Mouse (Mus musculus): Measurements from ENCODE around the gene Ctcfl. TPM values are rescaled to one million over a fixed set of nuclear protein-coding genes. Genes with fewer than 3 reads are reported as not detected.
A peak's percentile ranks its signal among the peaks of the same experiment; 100 is the strongest.

Gene Ctcfl
- polyA plus RNA-seq, 1 experiment, result not detected

- DNase-seq (ENCODE audit: extremely low spot score in 1 of 2, low spot score in 1 of 2), result no peak
Measured at GRCm38 (mm10) chr2:173084871-173085270, 34.5 kb downstream of the Ctcfl start.

GRCm38 (mm10) chr2:173083712-173084475, 35.4 kb downstream of the Ctcfl start:
- DNase-seq (ENCODE audit: extremely low spot score in 1 of 2, low spot score in 1 of 2), result no peak

GRCm38 (mm10) chr2:173083106-173083505, 36.2 kb downstream of the Ctcfl start:
- no peak for DNase-seq (ENCODE audit: extremely low spot score in 1 of 2, low spot score in 1 of 2)

GRCm38 (mm10) chr2:173082706-173083105, 36.6 kb downstream of the Ctcfl start:
- DNase-seq (ENCODE audit: extremely low spot score in 1 of 2, low spot score in 1 of 2), result no peak

GRCm38 (mm10) chr2:173080785-173081241, 38.5 kb downstream of the Ctcfl start:
- peak in 1 of 2 experiments; percentile 80 for DNase-seq (ENCODE audit: extremely low spot score in 1 of 2, low spot score in 1 of 2)

GRCm38 (mm10) chr2:173079766-173080549, 39.4 kb downstream of the Ctcfl start:
- DNase-seq (ENCODE audit: extremely low spot score in 1 of 2, low spot score in 1 of 2), result no peak

GRCm38 (mm10) chr2:173076921-173077320, 42.4 kb downstream of the Ctcfl start:
- DNase-seq (ENCODE audit: extremely low spot score in 1 of 2, low spot score in 1 of 2), result no peak

- DNase-seq (ENCODE audit: extremely low spot score in 1 of 2, low spot score in 1 of 2), result no peak
Measured at GRCm38 (mm10) chr2:173073666-173074065, 45.7 kb downstream of the Ctcfl start.

- no peak for DNase-seq (ENCODE audit: extremely low spot score in 1 of 2, low spot score in 1 of 2)
Measured at GRCm38 (mm10) chr2:173072948-173073347, 46.4 kb downstream of the Ctcfl start.

GRCm38 (mm10) chr2:173064864-173065263, 54.5 kb downstream of the Ctcfl start:
- no peak for DNase-seq (ENCODE audit: extremely low spot score in 1 of 2, low spot score in 1 of 2)

GRCm38 (mm10) chr2:173063219-173063618, 56.1 kb downstream of the Ctcfl start:
- no peak for DNase-seq (ENCODE audit: extremely low spot score in 1 of 2, low spot score in 1 of 2)

GRCm38 (mm10) chr2:173061443-173062351, 57.6 kb downstream of the Ctcfl start:
- no peak for DNase-seq (ENCODE audit: extremely low spot score in 1 of 2, low spot score in 1 of 2)

- DNase-seq (ENCODE audit: extremely low spot score in 1 of 2, low spot score in 1 of 2), result no peak
Measured at GRCm38 (mm10) chr2:173060450-173060849, 58.9 kb downstream of the Ctcfl start.

- no peak for DNase-seq (ENCODE audit: extremely low spot score in 1 of 2, low spot score in 1 of 2)
Measured at GRCm38 (mm10) chr2:173058263-173058662, 61.1 kb downstream of the Ctcfl start.

GRCm38 (mm10) chr2:173057623-173058022, 61.7 kb downstream of the Ctcfl start:
- DNase-seq (ENCODE audit: extremely low spot score in 1 of 2, low spot score in 1 of 2), result no peak

- DNase-seq (ENCODE audit: extremely low spot score in 1 of 2, low spot score in 1 of 2), result no peak
Measured at GRCm38 (mm10) chr2:173056882-173057315, 62.4 kb downstream of the Ctcfl start.

GRCm38 (mm10) chr2:173056303-173056881, 62.9 kb downstream of the Ctcfl start:
- no peak for DNase-seq (ENCODE audit: extremely low spot score in 1 of 2, low spot score in 1 of 2)

- DNase-seq (ENCODE audit: extremely low spot score in 1 of 2, low spot score in 1 of 2), result no peak
Measured at GRCm38 (mm10) chr2:173053846-173054245, 65.5 kb downstream of the Ctcfl start.

GRCm38 (mm10) chr2:173052881-173053280, 66.4 kb downstream of the Ctcfl start:
- DNase-seq (ENCODE audit: extremely low spot score in 1 of 2, low spot score in 1 of 2), result no peak
